Mouse (Mus musculus): Measurements from ENCODE around the gene Bub1b. TPM values are rescaled to one million over a fixed set of nuclear protein-coding genes. Genes with fewer than 3 reads are reported as not detected.

Gene Bub1b
- polyA plus RNA-seq, 1 experiment = 0.72 TPM

DNA sequence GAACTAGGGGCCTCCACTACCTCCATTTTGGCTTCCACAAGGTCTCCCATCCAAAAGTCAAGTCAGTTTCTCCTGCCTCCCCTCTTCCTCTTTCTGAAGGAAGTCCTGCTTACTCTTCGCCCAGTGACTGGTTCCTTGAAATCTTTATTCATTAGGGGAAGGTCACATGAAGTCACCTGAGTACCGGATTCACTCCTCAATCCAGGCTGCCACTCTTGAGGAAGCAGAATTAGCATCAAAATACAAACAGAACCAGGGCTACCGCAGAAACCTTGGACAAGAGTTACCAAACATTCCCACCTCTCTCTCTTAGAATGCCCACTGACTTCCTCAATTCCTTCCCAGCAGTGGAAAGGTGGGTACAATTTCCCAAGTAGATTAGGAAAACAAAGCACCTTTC is 10.3 kb upstream of the Bub1b start:
- Histone ChIP-seq H3K36me3 (ENCODE audit: control insufficient read depth, insufficient read depth, low read length) (no peaks in the 10 kb centered on the region), H3K4me1 (ENCODE audit: control insufficient read depth, insufficient read depth, low read length) (no peaks in the 10 kb centered on the region), H3K4me3 (ENCODE audit: insufficient read depth, low read depth, low read length) (no peak overlapping the region), H3K27ac (ENCODE audit: insufficient read depth, low read depth, low read length) (no peak overlapping the region), H3K27me3 (replicated peaks; ENCODE audit: control insufficient read depth, insufficient read depth, low read length) (no peaks in the 10 kb centered on the region)
- DNase-seq = no peak
- no peak for TF ChIP-seq POLR2A (IDR thresholded peaks at IDR 0.05; ENCODE audit: low read depth, low read length)
- no peak for TF ChIP-seq CTCF (conservative IDR thresholded peaks at IDR 0.05; ENCODE audit: insufficient read depth, insufficient read length, low read depth, low read length)
- 66% methylated on average over 3 of the region's 3 CpGs for WGBS

DNA sequence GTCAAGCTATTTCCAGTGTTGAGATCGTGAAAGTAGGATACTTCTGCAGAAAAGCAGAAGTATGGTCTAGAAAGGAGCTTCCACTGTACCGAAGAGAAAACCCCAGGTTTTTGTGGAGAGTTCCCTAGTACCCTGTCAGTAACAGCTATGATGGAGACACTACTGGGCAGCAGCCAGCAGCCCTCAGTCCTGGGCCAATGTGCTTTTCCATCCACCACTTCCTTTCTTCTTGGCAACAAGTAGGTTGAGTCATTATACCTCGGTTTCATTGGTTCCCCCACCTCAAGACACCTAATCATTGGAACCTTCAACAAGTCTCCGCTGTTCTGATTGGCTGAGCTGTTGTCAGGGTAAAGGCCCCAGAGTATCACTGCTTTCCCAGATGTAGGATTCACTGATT is 6.9 kb upstream of the Bub1b start:
- Histone ChIP-seq H3K4me1 (ENCODE audit: control insufficient read depth, insufficient read depth, low read length) (no peaks in the 10 kb centered on the region), H3K27me3 (replicated peaks; ENCODE audit: control insufficient read depth, insufficient read depth, low read length) (no peaks in the 10 kb centered on the region), H3K27ac (ENCODE audit: insufficient read depth, low read depth, low read length) (no peak overlapping the region), H3K4me3 (ENCODE audit: insufficient read depth, low read depth, low read length) (no peak overlapping the region), H3K36me3 (ENCODE audit: control insufficient read depth, insufficient read depth, low read length) (no peaks in the 10 kb centered on the region)
- DNase-seq = no peak
- WGBS = 87% methylated on average over 4 of the region's 4 CpGs
- TF ChIP-seq CTCF (conservative IDR thresholded peaks at IDR 0.05; ENCODE audit: insufficient read depth, insufficient read length, low read depth, low read length) (no peak), POLR2A (IDR thresholded peaks at IDR 0.05; ENCODE audit: low read depth, low read length) (no peak)

DNA sequence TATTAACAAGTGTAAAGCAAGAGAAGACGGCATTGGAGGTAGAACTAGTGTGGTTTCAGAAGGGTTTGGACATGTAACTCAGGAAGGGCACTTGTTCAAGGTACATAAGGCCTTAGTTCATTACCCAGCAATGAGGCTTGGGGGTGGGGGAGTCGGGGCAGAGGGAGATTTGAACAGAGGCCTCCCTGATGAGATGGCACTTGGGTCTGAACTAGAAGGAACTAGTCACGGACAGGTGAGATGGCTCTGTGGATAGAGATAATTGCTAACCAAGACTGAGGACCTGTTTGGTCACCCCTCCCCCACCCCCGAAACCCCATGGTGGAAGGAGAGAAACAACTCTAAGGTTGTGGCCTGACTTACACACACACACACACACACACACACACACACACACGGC is 1.1 kb downstream of the Bub1b start:
- no peak for DNase-seq
- H3K4me1 ChIP-seq (ENCODE audit: control insufficient read depth, insufficient read depth, low read length) = peaks cover 3% of the 10 kb centered on the region; the same call in 1 of the 2 replicates
- no peak overlapping the region for H3K4me3 ChIP-seq (ENCODE audit: insufficient read depth, low read depth, low read length)
- H3K27me3 ChIP-seq (replicated peaks; ENCODE audit: control insufficient read depth, insufficient read depth, low read length) = no peaks in the 10 kb centered on the region
- TF ChIP-seq POLR2A (IDR thresholded peaks at IDR 0.05; ENCODE audit: low read depth, low read length) (no peak), CTCF (conservative IDR thresholded peaks at IDR 0.05; ENCODE audit: insufficient read depth, insufficient read length, low read depth, low read length) (no peak)
- H3K36me3 ChIP-seq (ENCODE audit: control insufficient read depth, insufficient read depth, low read length) = no peaks in the 10 kb centered on the region
- WGBS = 38% methylated on average over 5 of the region's 5 CpGs
- H3K27ac ChIP-seq (ENCODE audit: insufficient read depth, low read depth, low read length) = no peak overlapping the region

DNA sequence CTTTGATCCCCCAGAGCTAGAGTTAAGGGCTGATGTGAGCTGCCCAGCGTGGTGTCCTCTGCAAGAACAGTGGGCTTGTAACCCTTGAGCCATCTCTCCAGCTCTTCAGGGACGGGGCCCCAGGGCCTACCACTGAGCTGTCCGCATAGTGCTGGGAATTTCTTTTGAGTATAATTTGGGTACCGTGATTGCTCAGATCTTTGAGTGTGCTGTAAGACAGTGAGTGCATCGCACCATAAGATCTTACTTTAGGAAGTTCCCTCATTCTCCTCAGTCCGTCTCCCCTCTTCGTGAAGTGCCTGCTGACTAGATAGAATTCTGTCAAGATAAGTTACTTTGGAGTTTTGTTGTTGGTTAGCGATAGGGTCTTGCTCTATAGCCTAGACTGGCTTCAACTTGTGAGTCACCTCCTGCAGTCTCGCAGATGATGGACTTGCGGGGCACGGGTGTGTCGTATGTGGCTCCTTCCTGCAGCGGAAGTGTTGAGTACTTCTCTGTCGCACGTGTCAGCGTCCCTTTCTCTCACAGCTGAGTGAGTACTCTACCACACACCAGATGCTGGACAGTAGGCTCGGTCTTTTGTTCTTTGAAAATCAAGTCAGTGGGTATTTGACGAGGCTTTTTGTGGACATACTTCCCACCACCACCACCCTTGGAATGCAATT is 3.7 kb downstream of the Bub1b start:
- no peak overlapping the region for H3K27ac ChIP-seq (ENCODE audit: insufficient read depth, low read depth, low read length)
- 85% methylated on average over 18 of the region's 18 CpGs for WGBS
- H3K27me3 ChIP-seq (replicated peaks; ENCODE audit: control insufficient read depth, insufficient read depth, low read length) = no peaks in the 10 kb centered on the region
- H3K36me3 ChIP-seq (ENCODE audit: control insufficient read depth, insufficient read depth, low read length) = no peaks in the 10 kb centered on the region
- no peak for DNase-seq
- TF ChIP-seq POLR2A (IDR thresholded peaks at IDR 0.05; ENCODE audit: low read depth, low read length) = no peak
- TF ChIP-seq CTCF (conservative IDR thresholded peaks at IDR 0.05; ENCODE audit: insufficient read depth, insufficient read length, low read depth, low read length) = no peak
- no peak overlapping the region for H3K4me3 ChIP-seq (ENCODE audit: insufficient read depth, low read depth, low read length)
- peaks cover 3% of the 10 kb centered on the region; the same call in 1 of the 2 replicates for H3K4me1 ChIP-seq (ENCODE audit: control insufficient read depth, insufficient read depth, low read length)

DNA sequence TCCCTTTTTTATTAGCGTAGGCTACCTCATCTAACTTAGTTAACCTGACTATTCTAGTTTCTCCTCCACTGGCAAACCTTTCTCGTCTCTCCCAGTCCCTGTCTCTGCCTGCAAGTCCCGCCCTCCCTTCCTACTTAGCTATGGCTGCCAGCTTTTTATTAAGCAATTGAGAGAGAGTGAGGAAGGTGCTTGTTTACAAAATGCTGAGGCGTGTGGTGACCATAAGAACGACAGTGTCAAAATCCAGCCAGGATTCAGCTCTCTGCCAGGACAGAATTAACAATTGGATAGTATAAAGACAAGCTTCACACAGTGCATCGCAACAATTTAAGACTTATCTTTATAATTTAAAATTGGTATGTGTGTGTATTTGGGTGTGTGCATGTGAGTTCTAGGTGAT is 6.1 kb downstream of the Bub1b start:
- TF ChIP-seq POLR2A (IDR thresholded peaks at IDR 0.05; ENCODE audit: low read depth, low read length) (no peak), CTCF (conservative IDR thresholded peaks at IDR 0.05; ENCODE audit: insufficient read depth, insufficient read length, low read depth, low read length) (no peak)
- no peak for DNase-seq
- Histone ChIP-seq H3K36me3 (ENCODE audit: control insufficient read depth, insufficient read depth, low read length) (no peaks in the 10 kb centered on the region), H3K27me3 (replicated peaks; ENCODE audit: control insufficient read depth, insufficient read depth, low read length) (no peaks in the 10 kb centered on the region), H3K4me3 (ENCODE audit: insufficient read depth, low read depth, low read length) (no peak overlapping the region), H3K4me1 (ENCODE audit: control insufficient read depth, insufficient read depth, low read length) (no peaks in the 10 kb centered on the region), H3K27ac (ENCODE audit: insufficient read depth, low read depth, low read length) (no peak overlapping the region)
- 88% methylated on average over 6 of the region's 6 CpGs for WGBS

DNA sequence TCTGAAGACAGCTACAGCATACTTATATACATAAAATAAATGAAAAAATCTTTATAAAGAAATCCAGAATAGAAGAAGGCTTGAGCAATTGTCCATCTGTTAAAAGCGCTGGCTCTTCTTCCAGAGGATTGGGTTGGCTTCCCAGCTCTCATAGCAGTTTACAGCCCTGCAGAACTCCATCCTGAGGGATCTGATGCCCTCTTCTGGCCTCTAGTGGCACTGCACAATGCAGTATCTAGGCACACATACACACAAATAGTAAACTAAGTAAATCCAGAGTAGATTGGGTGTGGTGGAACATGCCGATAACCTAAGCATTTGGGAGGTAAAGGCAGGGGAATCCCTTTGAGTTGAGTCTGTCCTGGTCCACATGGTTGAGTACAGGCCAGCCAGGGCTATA is 8.0 kb downstream of the Bub1b start:
- no peaks in the 10 kb centered on the region for H3K4me1 ChIP-seq (ENCODE audit: control insufficient read depth, insufficient read depth, low read length)
- DNase-seq = peak; percentile 58
- TF ChIP-seq CTCF (conservative IDR thresholded peaks at IDR 0.05; ENCODE audit: insufficient read depth, insufficient read length, low read depth, low read length) (peak; percentile 84), POLR2A (IDR thresholded peaks at IDR 0.05; ENCODE audit: low read depth, low read length) (no peak)
- 84% methylated on average over 2 of the region's 2 CpGs for WGBS
- H3K4me3 ChIP-seq (ENCODE audit: insufficient read depth, low read depth, low read length) = no peak overlapping the region
- H3K36me3 ChIP-seq (ENCODE audit: control insufficient read depth, insufficient read depth, low read length) = no peaks in the 10 kb centered on the region
- H3K27me3 ChIP-seq (replicated peaks; ENCODE audit: control insufficient read depth, insufficient read depth, low read length) = no peaks in the 10 kb centered on the region
- no peak overlapping the region for H3K27ac ChIP-seq (ENCODE audit: insufficient read depth, low read depth, low read length)

DNA sequence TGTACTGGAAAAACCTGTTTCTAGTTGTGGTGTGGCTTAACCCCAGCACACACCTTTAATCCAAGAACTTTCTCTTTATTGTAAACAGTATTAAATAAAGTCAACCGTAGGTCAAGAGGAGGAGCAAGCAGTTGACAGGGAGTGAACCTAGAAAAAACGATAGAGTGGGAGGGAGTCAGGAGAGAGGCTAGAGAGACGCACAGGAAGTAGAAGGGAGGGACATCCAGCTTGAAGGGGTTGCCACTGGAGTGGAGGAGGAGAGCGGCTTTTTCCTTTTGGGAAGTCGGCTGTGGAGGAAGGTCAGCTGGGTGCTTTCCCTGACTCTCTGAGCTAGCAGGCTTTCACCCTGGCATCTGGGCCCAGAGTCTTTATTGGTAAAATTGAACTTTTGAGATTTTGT is 9.0 kb downstream of the Bub1b start:
- TF ChIP-seq POLR2A (IDR thresholded peaks at IDR 0.05; ENCODE audit: low read depth, low read length) = no peak
- no peak for TF ChIP-seq CTCF (conservative IDR thresholded peaks at IDR 0.05; ENCODE audit: insufficient read depth, insufficient read length, low read depth, low read length)
- no peaks in the 10 kb centered on the region for H3K36me3 ChIP-seq (ENCODE audit: control insufficient read depth, insufficient read depth, low read length)
- WGBS = 45% methylated on average over 5 of the region's 5 CpGs
- H3K4me1 ChIP-seq (ENCODE audit: control insufficient read depth, insufficient read depth, low read length) = no peaks in the 10 kb centered on the region
- DNase-seq = peak; percentile 24
- no peaks in the 10 kb centered on the region for H3K27me3 ChIP-seq (replicated peaks; ENCODE audit: control insufficient read depth, insufficient read depth, low read length)
- no peak overlapping the region for H3K4me3 ChIP-seq (ENCODE audit: insufficient read depth, low read depth, low read length)
- H3K27ac ChIP-seq (ENCODE audit: insufficient read depth, low read depth, low read length) = no peak overlapping the region
